Mouse (Mus musculus) embryonic facial prominence, embryonic 12.5 days (tissue): Measurements from ENCODE around the gene Itsn1. TPM values are rescaled to one million over a fixed set of nuclear protein-coding genes. Genes with fewer than 3 reads are reported as not detected.

Source experiments
- ATAC-seq: fragments of 200-750 bp; cut with Nextera tagmentation; 2 replicates; pipeline ENCODE4 v1.8.0; 2017; ENCODE audit not compliant: insufficient number of reproducible peaks, insufficient read depth, low FRiP score, low TSS enrichment
- H3K27ac ChIP-seq: fragments of 300-500 bp; sonication (generic); 2 replicates; pipeline ENCODE4 v1.5.1; 2016; ENCODE audit warnings: mild to moderate bottlenecking
- H3K27me3 ChIP-seq: fragments of 300-500 bp; sonication (generic); 2 replicates; pipeline ENCODE4 v1.6.1; 2016; ENCODE audit warnings: mild to moderate bottlenecking, moderate library complexity
- H3K36me3 ChIP-seq: fragments of 300-500 bp; sonication (generic); 2 replicates; pipeline ENCODE4 v1.6.1; 2016; ENCODE audit warnings: mild to moderate bottlenecking
- H3K4me1 ChIP-seq: fragments of 300-500 bp; sonication (generic); 2 replicates; pipeline ENCODE4 v1.6.1; 2016
- H3K4me2 ChIP-seq: fragments of 300-500 bp; sonication (generic); replicated peaks from 2 replicates; pipeline ENCODE4 v1.6.1; 2016; ENCODE audit warnings: mild to moderate bottlenecking, moderate library complexity
- H3K4me3 ChIP-seq: fragments of 300-500 bp; sonication (generic); 2 replicates; pipeline ENCODE4 v1.5.1; 2016; ENCODE audit warnings: mild to moderate bottlenecking
- H3K9ac ChIP-seq: fragments of 300-500 bp; sonication (generic); 2 replicates; pipeline ENCODE4 v1.6.1; 2016; ENCODE audit warnings: mild to moderate bottlenecking, moderate library complexity
- H3K9me3 ChIP-seq: fragments of 300-500 bp; sonication (generic); 2 replicates; pipeline ENCODE4 v1.6.1; 2016; ENCODE audit warnings: mild to moderate bottlenecking, moderate library complexity
- WGBS: fragments of 180-500 bp; shearing (Covaris S2); methylation state at CpG from one replicate; pipeline ENCODE4 v1.1.7; 2016; 5-methylcytosine and 5-hydroxymethylcytosine counted together
- polyA plus RNA-seq: library from polyadenylated mRNA; unstranded; fragments of >200 nt; fragmentation: Nextera tagmentation; extraction: Ambion mirVana; gene quantifications from 2 replicates; pipeline ENCODE4 v1.2.1, GENCODE M21; 2016

Gene Itsn1
- polyA plus RNA-seq, 1 experiment from 2014 or later = 43.2 TPM

- 84% methylated on average over 9 of the region's 9 CpGs for whole genome bisulfite sequencing
- Histone ChIP-seq H3K36me3 (no peaks in the 10 kb centered on the region), H3K27ac (no peak overlapping the region), H3K27me3 (no peaks in the 10 kb centered on the region), H3K4me1 (peaks cover 36% of the 10 kb centered on the region), H3K9ac (no peak overlapping the region), H3K4me3 (no peak overlapping the region), H3K4me2 (no peak overlapping the region), H3K9me3 (no peaks in the 10 kb centered on the region)
- ATAC-seq = no peak
These were observed 32.1 kb downstream of the Itsn1 start for GRCm38 (mm10) chr16:91761202-91761601.

- Histone ChIP-seq H3K4me3 (no peak overlapping the region), H3K36me3 (no peaks in the 10 kb centered on the region), H3K4me2 (no peak overlapping the region), H3K4me1 (peaks cover 36% of the 10 kb centered on the region), H3K9ac (no peak overlapping the region), H3K27me3 (no peaks in the 10 kb centered on the region), H3K9me3 (no peaks in the 10 kb centered on the region), H3K27ac (no peak overlapping the region)
- no peak for ATAC-seq
- 80% methylated on average over 3 of the region's 3 CpGs for WGBS
These were observed 32.7 kb downstream of the Itsn1 start for GRCm38 (mm10) chr16:91761761-91762160.

DNA sequence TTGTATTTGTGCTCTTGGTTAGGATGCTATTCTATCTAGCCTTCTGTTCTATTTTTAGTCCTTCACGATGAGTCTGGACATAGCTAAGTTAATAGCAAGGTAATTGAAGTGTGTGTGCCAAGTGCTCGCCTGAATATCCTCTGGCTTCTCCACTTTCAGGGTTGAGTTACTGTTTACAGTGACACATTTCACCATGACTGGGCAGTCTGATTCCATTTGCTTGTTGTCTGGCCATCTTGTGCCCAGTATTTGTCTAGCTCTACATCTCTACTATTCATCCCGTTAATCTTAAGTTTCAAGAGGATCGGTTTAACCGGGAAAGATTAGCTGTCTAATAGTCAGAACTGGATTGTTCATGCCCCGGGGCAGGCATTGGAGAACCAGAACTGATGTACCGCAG is 33.4 kb downstream of the Itsn1 start:
- no peak overlapping the region for H3K4me2 ChIP-seq
- H3K9me3 ChIP-seq = no peaks in the 10 kb centered on the region
- no peaks in the 10 kb centered on the region for H3K36me3 ChIP-seq
- H3K4me3 ChIP-seq = no peak overlapping the region
- H3K27me3 ChIP-seq = no peaks in the 10 kb centered on the region
- 45% methylated on average over 7 of the region's 7 CpGs for WGBS
- no peak for ATAC-seq
- no peak overlapping the region for H3K27ac ChIP-seq
- H3K4me1 ChIP-seq = peaks cover 30% of the 10 kb centered on the region
- H3K9ac ChIP-seq = no peak overlapping the region

GRCm38 (mm10) chr16:91763975-91764374 is 34.9 kb downstream of the Itsn1 start:
- ATAC-seq = no peak
- Histone ChIP-seq H3K4me1 (peaks cover 30% of the 10 kb centered on the region), H3K27ac (no peak overlapping the region), H3K27me3 (no peaks in the 10 kb centered on the region), H3K36me3 (no peaks in the 10 kb centered on the region), H3K9ac (no peak overlapping the region), H3K4me3 (no peak overlapping the region), H3K4me2 (no peak overlapping the region), H3K9me3 (no peaks in the 10 kb centered on the region)
- WGBS = 61% methylated on average over 6 of the region's 6 CpGs

- Histone ChIP-seq H3K4me1 (peaks cover 30% of the 10 kb centered on the region), H3K27ac (no peak overlapping the region)
These were observed 35.3 kb downstream of the Itsn1 start for GRCm38 (mm10) chr16:91764414-91764813.

DNA sequence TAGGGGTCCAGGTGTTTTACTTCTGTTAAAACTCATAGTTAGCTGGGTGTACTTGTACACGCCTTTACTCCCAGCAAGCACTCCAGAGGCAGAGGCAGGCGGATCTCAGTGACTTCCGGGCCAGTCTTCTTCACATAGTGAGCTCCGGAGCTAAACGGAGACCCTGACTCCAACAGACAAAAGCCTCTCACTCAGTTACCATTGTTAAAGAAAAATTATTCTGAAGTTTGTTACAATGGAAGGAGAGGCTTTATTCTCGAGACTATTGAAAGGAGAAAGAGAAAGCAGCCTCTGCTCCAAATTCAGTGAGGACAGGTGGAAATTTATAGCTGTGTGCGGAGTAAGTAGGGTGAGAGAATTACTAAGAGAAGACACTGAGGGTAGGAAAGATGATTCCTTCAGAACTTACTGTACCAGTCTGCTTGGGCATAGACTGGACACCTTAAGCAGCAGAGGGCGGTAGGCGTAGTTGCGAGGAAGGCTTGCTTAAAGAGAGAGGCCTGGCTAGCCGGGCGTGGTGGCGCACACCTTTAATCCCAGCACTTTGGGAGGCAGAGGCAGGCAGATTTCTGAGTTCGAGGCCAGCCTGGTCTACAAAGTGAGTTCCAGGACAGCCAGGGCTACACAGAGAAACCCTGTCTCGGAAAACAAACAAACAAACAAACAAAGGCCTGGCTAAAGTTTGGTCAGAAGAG is 36.2 kb downstream of the Itsn1 start:
- no peak overlapping the region for H3K9ac ChIP-seq
- no peak overlapping the region for H3K4me2 ChIP-seq
- H3K27me3 ChIP-seq = no peaks in the 10 kb centered on the region
- 93% methylated on average over 15 of the region's 15 CpGs for WGBS
- no peaks in the 10 kb centered on the region for H3K36me3 ChIP-seq
- peaks cover 30% of the 10 kb centered on the region for H3K4me1 ChIP-seq
- H3K9me3 ChIP-seq = no peaks in the 10 kb centered on the region
- no peak overlapping the region for H3K4me3 ChIP-seq
- no peak overlapping the region for H3K27ac ChIP-seq
- ATAC-seq = no peak

More at GRCm38 (mm10) chr16:91764414-91764813, 35.3 kb downstream of the Itsn1 start:
- H3K27me3 ChIP-seq = no peaks in the 10 kb centered on the region
- ATAC-seq = no peak
- H3K36me3 ChIP-seq = no peaks in the 10 kb centered on the region
- 80% methylated on average over 6 of the region's 6 CpGs for WGBS
- no peak overlapping the region for H3K4me2 ChIP-seq
- no peaks in the 10 kb centered on the region for H3K9me3 ChIP-seq
- H3K4me3 ChIP-seq = no peak overlapping the region
- no peak overlapping the region for H3K9ac ChIP-seq

DNA sequence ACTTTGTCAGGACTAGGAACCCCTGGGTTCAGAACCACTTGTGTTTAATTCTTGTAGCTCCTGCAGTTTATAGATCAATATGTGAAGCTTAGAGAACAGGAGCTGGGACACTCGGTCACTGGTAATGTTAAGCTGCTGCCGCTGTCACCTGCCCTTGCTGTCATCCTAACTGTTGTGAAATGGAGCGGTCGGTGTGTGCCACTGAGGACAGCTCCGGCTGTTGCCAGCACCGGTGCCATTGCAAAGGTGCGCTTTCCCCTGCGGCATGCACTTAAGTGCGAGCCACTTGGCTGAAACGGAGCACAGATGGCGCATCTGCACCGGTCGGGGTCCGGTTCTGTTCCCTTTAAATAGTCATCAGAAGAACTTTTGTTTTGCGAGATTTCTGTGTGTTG is 36.7 kb downstream of the Itsn1 start:
- Histone ChIP-seq H3K27ac (no peak overlapping the region), H3K4me1 (peaks cover 33% of the 10 kb centered on the region), H3K4me3 (no peak overlapping the region), H3K9ac (no peak overlapping the region), H3K4me2 (no peak overlapping the region), H3K27me3 (no peaks in the 10 kb centered on the region), H3K9me3 (no peaks in the 10 kb centered on the region), H3K36me3 (no peaks in the 10 kb centered on the region)
- no peak for ATAC-seq
- 85% methylated on average over 15 of the region's 15 CpGs for WGBS

GRCm38 (mm10) chr16:91767165-91767701 is 38.2 kb downstream of the Itsn1 start:
- Histone ChIP-seq H3K4me2 (no peak overlapping the region), H3K9me3 (no peaks in the 10 kb centered on the region), H3K27ac (no peak overlapping the region), H3K27me3 (no peaks in the 10 kb centered on the region), H3K4me3 (no peak overlapping the region), H3K4me1 (peaks cover 28% of the 10 kb centered on the region), H3K36me3 (no peaks in the 10 kb centered on the region), H3K9ac (no peak overlapping the region)
- no peak for ATAC-seq
- 85% methylated on average over 11 of the region's 11 CpGs for WGBS

DNA sequence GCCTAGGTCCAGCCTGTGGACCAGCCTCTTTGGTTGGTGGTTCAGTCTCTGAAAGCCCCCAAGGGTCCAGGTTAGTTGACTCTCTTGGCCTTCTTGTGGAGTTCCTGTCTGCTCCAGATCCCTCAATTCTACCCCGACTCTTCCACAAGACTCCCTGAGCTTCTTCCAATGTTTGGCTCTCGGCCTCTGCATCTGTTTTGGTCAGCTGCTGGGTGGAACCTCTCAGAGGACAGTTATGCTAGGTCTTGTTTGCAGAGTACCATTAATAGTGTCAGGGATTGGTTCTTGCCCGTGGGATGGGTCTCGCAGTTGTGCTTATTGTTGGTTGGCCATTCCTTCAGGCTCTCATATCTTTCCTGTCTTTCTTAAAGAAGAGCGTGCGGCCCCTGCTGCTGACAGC is 39.5 kb downstream of the Itsn1 start:
- Histone ChIP-seq H3K4me1 (peaks cover 21% of the 10 kb centered on the region), H3K4me3 (no peak overlapping the region), H3K9me3 (no peaks in the 10 kb centered on the region), H3K27me3 (no peaks in the 10 kb centered on the region), H3K36me3 (no peaks in the 10 kb centered on the region), H3K27ac (no peak overlapping the region), H3K4me2 (no peak overlapping the region), H3K9ac (no peak overlapping the region)
- WGBS = 93% methylated on average over 6 of the region's 6 CpGs
- ATAC-seq = no peak

DNA sequence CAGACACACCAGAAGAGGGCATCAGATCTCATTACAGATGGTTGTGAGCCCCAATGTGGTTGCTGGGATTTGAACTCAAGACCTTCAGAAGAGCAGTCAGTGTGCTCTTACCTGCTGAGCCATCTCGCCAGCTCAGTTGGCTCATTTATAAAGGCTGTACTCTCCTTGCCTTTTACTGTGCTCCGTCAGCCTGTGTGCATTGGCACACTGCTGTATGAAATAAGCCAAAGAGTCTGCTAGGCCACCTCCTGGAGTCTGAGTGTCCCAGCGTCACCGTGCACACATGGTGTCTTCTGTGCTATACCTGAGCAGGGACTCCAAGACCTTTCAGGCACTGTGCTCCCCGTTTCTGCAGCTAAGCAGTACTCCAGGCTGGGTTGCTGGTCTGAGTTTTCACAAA is 40.8 kb downstream of the Itsn1 start:
- Histone ChIP-seq H3K9me3 (no peaks in the 10 kb centered on the region), H3K36me3 (no peaks in the 10 kb centered on the region), H3K27ac (no peak overlapping the region), H3K4me1 (peaks cover 17% of the 10 kb centered on the region; the same call in 1 of the 2 replicates), H3K27me3 (no peaks in the 10 kb centered on the region), H3K9ac (no peak overlapping the region), H3K4me3 (no peak overlapping the region), H3K4me2 (no peak overlapping the region)
- no peak for ATAC-seq
- WGBS = 82% methylated on average over 5 of the region's 5 CpGs

GRCm38 (mm10) chr16:91770662-91771061 is 41.6 kb downstream of the Itsn1 start:
- Histone ChIP-seq H3K4me3 (no peak overlapping the region), H3K36me3 (no peaks in the 10 kb centered on the region), H3K27me3 (no peaks in the 10 kb centered on the region), H3K4me2 (no peak overlapping the region), H3K9ac (no peak overlapping the region), H3K27ac (no peak overlapping the region), H3K4me1 (peaks cover 17% of the 10 kb centered on the region; the same call in 1 of the 2 replicates), H3K9me3 (no peaks in the 10 kb centered on the region)
- 42% methylated on average over 5 of the region's 5 CpGs for WGBS
- 0 out of 2 replicates have a peak, but pooled peaks have one; percentile 15 for ATAC-seq

GRCm38 (mm10) chr16:91771334-91771733 is 42.3 kb downstream of the Itsn1 start:
- 82% methylated on average over 6 of the region's 6 CpGs for WGBS
- ATAC-seq = no peak
- Histone ChIP-seq H3K9me3 (no peaks in the 10 kb centered on the region), H3K27ac (no peak overlapping the region), H3K36me3 (no peaks in the 10 kb centered on the region), H3K4me3 (no peak overlapping the region), H3K4me1 (peaks cover 12% of the 10 kb centered on the region; the same call in 1 of the 2 replicates), H3K4me2 (no peak overlapping the region), H3K27me3 (no peaks in the 10 kb centered on the region), H3K9ac (no peak overlapping the region)
